Comparison of ENCODE assay signal across 8 mouse cellular contexts in genomic region chr16:43574006-43574764, GRCm38 (mm10).
DNase-seq lines count a peak whose midpoint lies in the region; ATAC-seq lines count a peak whose summit lies in the region.

No protein-coding gene starts in this region.

- 34% methylated on average over 7 of the region's 7 CpGs for WGBS in lung, embryonic 16.5 days

- peaks cover 22% of the 10 kb centered on the region for H3K4me1 ChIP-seq in lung, embryonic 16.5 days (replicated peaks; ENCODE audit: control insufficient read depth, insufficient read depth, low read length)

- DNase-seq in MN1 (ENCODE audit: low spot score): peak; percentile 81
- DNase-seq in cerebellum, adult 9-10 months: peak; percentile 96
- DNase-seq in layer of hippocampus, adult 8-10 months (ENCODE audit: low spot score in 2 of 2): peak; percentile 91 to 95
- DNase-seq in ovary, postnatal 10 days (ENCODE audit: low spot score): peak; percentile 74
- peak; percentile 83 for DNase-seq in thymus, postnatal 0 days (ENCODE audit: low spot score)

- peak; percentile 73 for ATAC-seq in frontal cortex, adult (ENCODE audit: low TSS enrichment)
- peak; percentile 88 to 93 for ATAC-seq in hematopoietic stem cell, adult 5-6 weeks (replicated peaks in 1 of 2; ENCODE audit: insufficient read depth in 1 of 2, low FRiP score in 2 of 2, low TSS enrichment in 1 of 2, low read depth in 1 of 2, poor library complexity in 2 of 2, severe bottlenecking in 2 of 2)
- ATAC-seq in lung, embryonic 16.5 days (ENCODE audit: low read depth): peak; percentile 82

- no peaks in the 10 kb centered on the region for H3K36me3 ChIP-seq in lung, embryonic 16.5 days (ENCODE audit: control insufficient read depth, insufficient read depth, low read length)

- no peak overlapping the region for H3K4me3 ChIP-seq in lung, embryonic 16.5 days (ENCODE audit: low read length)

- no peak overlapping the region for H3K4me2 ChIP-seq in lung, embryonic 16.5 days (ENCODE audit: low read depth, low read length)

- no peaks in the 10 kb centered on the region for H3K9me3 ChIP-seq in lung, embryonic 16.5 days (ENCODE audit: control insufficient read depth, low read length)

- H3K9ac ChIP-seq in lung, embryonic 16.5 days (ENCODE audit: low read length): no peak overlapping the region

- peak overlapping the region; percentile 15 for H3K27ac ChIP-seq in lung, embryonic 16.5 days (ENCODE audit: low read length)

- H3K27me3 ChIP-seq in lung, embryonic 16.5 days (ENCODE audit: control insufficient read depth, insufficient read depth, low read depth, low read length): no peaks in the 10 kb centered on the region
